Mouse (Mus musculus) stomach, embryonic 15.5 days (tissue): ENCODE measurements around the gene Gtdc1. TPM values are rescaled to one million over a fixed set of nuclear protein-coding genes. Genes with fewer than 3 reads are reported as not detected.
"Not testable (repeated sequence)": the region's sequence is repeated elsewhere in the genome, so short reads cannot be mapped to it uniquely, and the experiment has no call there.

ENCODE experiments used
- ATAC-seq: fragments of 200-750 bp; cut with Nextera tagmentation; 2 replicates; pipeline ENCODE4 v1.8.0; 2017; ENCODE audit warnings: low read depth, moderate number of reproducible peaks, moderate TSS enrichment; ENCODE audit not compliant: insufficient read depth, low FRiP score
- H3K27ac ChIP-seq: fragments of 300-500 bp; sonication (generic); 2 replicates; pipeline ENCODE4 v1.5.1; 2015; ENCODE audit warnings: mild to moderate bottlenecking, inconsistent platforms
- H3K27me3 ChIP-seq: fragments of 300-500 bp; sonication (generic); replicated peaks from 2 replicates; pipeline ENCODE4 v1.6.1; 2015; ENCODE audit warnings: inconsistent platforms
- H3K36me3 ChIP-seq: fragments of 300-500 bp; sonication (generic); 2 replicates; pipeline ENCODE4 v1.6.1; 2015; ENCODE audit warnings: inconsistent platforms
- H3K4me1 ChIP-seq: fragments of 300-500 bp; sonication (generic); 2 replicates; pipeline ENCODE4 v1.6.1; 2015; ENCODE audit warnings: inconsistent platforms
- H3K4me2 ChIP-seq: fragments of 300-500 bp; sonication (generic); 2 replicates; pipeline ENCODE4 v1.6.1; 2015; ENCODE audit warnings: mild to moderate bottlenecking, inconsistent platforms
- H3K4me3 ChIP-seq: fragments of 300-500 bp; sonication (generic); replicated peaks from 2 replicates; pipeline ENCODE4 v1.5.1; 2015; ENCODE audit warnings: inconsistent platforms
- H3K9ac ChIP-seq: fragments of 300-500 bp; sonication (generic); 2 replicates; pipeline ENCODE4 v1.6.1; 2015; ENCODE audit warnings: inconsistent platforms
- H3K9me3 ChIP-seq: fragments of 300-500 bp; sonication (generic); 2 replicates; pipeline ENCODE4 v1.6.1; 2016; ENCODE audit warnings: inconsistent platforms
- WGBS: fragments of 180-500 bp; shearing (Covaris S2); methylation state at CpG from one replicate; pipeline ENCODE4 v1.1.7; 2015; 5-methylcytosine and 5-hydroxymethylcytosine counted together
- polyA plus RNA-seq: library from polyadenylated mRNA; unstranded; fragments of >200 nt; fragmentation: Nextera tagmentation; extraction: Ambion mirVana; gene quantifications from 2 replicates; pipeline ENCODE4 v1.2.1, GENCODE M21; 2015

Gtdc1 gene
- polyA plus RNA-seq, 1 experiment from 2014 or later, result 12.6 TPM

- H3K36me3 ChIP-seq, result no peaks in the 10 kb centered on the region
- 81% methylated on average over 5 of the region's 5 CpGs for WGBS
- H3K4me2 ChIP-seq, result no peak overlapping the region
- H3K9ac ChIP-seq, result no peak overlapping the region
- no peak overlapping the region for H3K27ac ChIP-seq
- H3K4me3 ChIP-seq, result no peak overlapping the region
- no peaks in the 10 kb centered on the region for H3K4me1 ChIP-seq
- H3K27me3 ChIP-seq, result no peaks in the 10 kb centered on the region
- no peaks in the 10 kb centered on the region for H3K9me3 ChIP-seq
- ATAC-seq, result no peak
Observed at GRCm38 (mm10) chr2:44633064-44633463, 294.4 kb downstream of the Gtdc1 start.

- ATAC-seq, result no peak
- no peak overlapping the region for H3K4me2 ChIP-seq
- no peak overlapping the region for H3K9ac ChIP-seq
- no peaks in the 10 kb centered on the region for H3K36me3 ChIP-seq
- H3K4me3 ChIP-seq, result no peak overlapping the region
- H3K27ac ChIP-seq, result no peak overlapping the region
- H3K9me3 ChIP-seq, result no peaks in the 10 kb centered on the region
- H3K27me3 ChIP-seq, result no peaks in the 10 kb centered on the region
- no peaks in the 10 kb centered on the region for H3K4me1 ChIP-seq
- 48% methylated on average over 10 of the region's 10 CpGs for WGBS
Observed at GRCm38 (mm10) chr2:44632584-44632983, 294.9 kb downstream of the Gtdc1 start.

DNA sequence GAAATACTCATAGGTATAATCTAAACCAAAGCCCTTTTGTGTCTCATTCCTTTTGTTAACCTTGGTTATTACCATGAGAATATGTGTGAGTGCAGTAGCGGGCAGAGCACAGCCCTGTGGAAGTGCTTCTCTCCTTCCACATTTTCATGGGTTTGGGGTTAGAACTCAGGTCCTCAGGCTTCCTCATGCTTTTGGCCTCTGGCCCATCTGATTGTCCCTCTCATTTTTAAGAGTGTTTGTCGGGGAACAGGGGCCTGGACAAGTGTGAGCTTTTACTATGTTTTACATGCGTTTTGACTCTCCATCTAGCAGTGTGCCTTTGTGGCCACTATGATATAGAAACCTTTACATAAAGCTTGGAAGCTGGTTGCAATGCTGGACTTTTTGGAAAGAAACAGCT is 296.4 kb downstream of the Gtdc1 start:
- no peaks in the 10 kb centered on the region for H3K4me1 ChIP-seq
- no peaks in the 10 kb centered on the region for H3K36me3 ChIP-seq
- no peak for ATAC-seq
- H3K9ac ChIP-seq, result no peak overlapping the region
- H3K4me3 ChIP-seq, result no peak overlapping the region
- 61% methylated on average over 3 of the region's 3 CpGs for WGBS
- no peak overlapping the region for H3K27ac ChIP-seq
- H3K4me2 ChIP-seq, result no peak overlapping the region
- no peaks in the 10 kb centered on the region for H3K27me3 ChIP-seq
- H3K9me3 ChIP-seq, result no peaks in the 10 kb centered on the region

DNA sequence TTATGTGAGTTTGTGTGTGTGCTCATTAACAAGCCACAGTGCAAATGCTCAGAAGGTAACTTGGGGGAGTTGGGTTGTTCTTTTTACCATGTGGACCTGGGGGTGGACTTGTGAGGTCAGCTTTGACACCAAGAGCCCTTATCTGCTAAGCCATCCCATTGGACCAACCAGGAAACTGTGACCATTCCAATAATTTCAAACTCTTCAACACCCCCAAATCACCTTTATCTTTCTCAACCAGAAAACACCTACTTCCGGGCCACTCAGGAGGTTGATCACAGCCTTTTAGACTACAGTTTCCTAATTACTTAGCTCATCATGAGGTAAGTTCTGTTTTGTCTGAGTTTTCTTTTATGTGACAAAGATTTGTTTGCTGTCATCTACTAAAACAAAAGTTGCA is 298.7 kb downstream of the Gtdc1 start:
- ATAC-seq, result no peak
- 98% methylated on average over 1 of the region's 1 CpGs for WGBS

DNA sequence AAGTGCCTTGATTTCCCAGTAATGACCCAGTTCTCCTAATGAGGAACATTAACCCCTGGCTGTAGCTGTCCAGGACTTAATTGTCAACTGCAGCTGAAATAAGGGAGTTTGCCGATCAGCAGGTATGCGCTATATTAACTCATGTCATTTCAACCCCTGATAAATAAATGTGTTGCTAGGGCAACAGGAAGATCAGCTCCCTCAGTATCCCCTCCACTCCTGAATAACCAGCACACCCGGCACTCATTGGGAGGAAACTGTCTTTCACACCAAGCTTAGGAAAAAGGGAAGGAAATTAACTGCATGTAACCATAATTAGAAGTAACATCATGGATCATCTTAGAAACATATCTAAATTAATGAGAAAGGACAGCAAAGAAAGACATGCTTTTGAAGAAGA is 302.3 kb downstream of the Gtdc1 start:
- H3K27me3 ChIP-seq, result no peaks in the 10 kb centered on the region
- no peak for ATAC-seq
- no peak overlapping the region for H3K4me2 ChIP-seq
- no peaks in the 10 kb centered on the region for H3K9me3 ChIP-seq
- H3K27ac ChIP-seq, result no peak overlapping the region
- no peak overlapping the region for H3K9ac ChIP-seq
- H3K4me3 ChIP-seq, result no peak overlapping the region
- no peaks in the 10 kb centered on the region for H3K36me3 ChIP-seq
- 79% methylated on average over 3 of the region's 3 CpGs for WGBS
- no peaks in the 10 kb centered on the region for H3K4me1 ChIP-seq

More for the DNA sequence above, 298.7 kb downstream of the Gtdc1 start:
- H3K27me3 ChIP-seq, result no peaks in the 10 kb centered on the region
- H3K4me3 ChIP-seq, result no peak overlapping the region
- H3K9ac ChIP-seq, result no peak overlapping the region
- H3K4me2 ChIP-seq, result no peak overlapping the region
- no peaks in the 10 kb centered on the region for H3K9me3 ChIP-seq
- no peaks in the 10 kb centered on the region for H3K4me1 ChIP-seq
- H3K27ac ChIP-seq, result no peak overlapping the region
- no peaks in the 10 kb centered on the region for H3K36me3 ChIP-seq

GRCm38 (mm10) chr2:44622471-44622870 is 305.0 kb downstream of the Gtdc1 start:
- no peaks in the 10 kb centered on the region for H3K9me3 ChIP-seq
- 90% methylated on average over 3 of the region's 3 CpGs for WGBS
- no peaks in the 10 kb centered on the region for H3K4me1 ChIP-seq

DNA sequence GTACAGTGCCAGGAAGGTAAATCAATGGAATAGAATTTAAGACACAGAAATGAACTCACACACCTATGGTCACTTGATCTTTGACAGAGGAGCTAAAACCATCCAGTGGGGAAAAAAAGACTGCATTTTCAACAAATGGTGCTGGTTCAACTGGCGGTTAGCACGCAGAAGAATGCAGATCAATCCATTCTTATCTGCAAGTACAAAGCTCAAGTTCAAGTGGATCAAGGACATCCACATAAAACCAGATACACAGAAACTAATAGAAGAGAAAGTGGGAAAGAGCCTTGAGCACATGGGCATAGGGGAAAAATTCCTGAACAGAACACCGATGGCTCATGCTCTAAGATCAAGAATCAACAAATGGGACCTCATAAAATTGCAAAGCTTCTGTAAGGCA is 327.8 kb downstream of the Gtdc1 start:
- H3K9me3 ChIP-seq, ATAC-seq: not testable (repeated sequence)

More at GRCm38 (mm10) chr2:44622471-44622870, 305.0 kb downstream of the Gtdc1 start:
- no peaks in the 10 kb centered on the region for H3K36me3 ChIP-seq
- no peak overlapping the region for H3K4me2 ChIP-seq
- H3K4me3 ChIP-seq, result no peak overlapping the region
- H3K27ac ChIP-seq, result no peak overlapping the region
- no peak for ATAC-seq
- no peaks in the 10 kb centered on the region for H3K27me3 ChIP-seq
- H3K9ac ChIP-seq, result no peak overlapping the region

DNA sequence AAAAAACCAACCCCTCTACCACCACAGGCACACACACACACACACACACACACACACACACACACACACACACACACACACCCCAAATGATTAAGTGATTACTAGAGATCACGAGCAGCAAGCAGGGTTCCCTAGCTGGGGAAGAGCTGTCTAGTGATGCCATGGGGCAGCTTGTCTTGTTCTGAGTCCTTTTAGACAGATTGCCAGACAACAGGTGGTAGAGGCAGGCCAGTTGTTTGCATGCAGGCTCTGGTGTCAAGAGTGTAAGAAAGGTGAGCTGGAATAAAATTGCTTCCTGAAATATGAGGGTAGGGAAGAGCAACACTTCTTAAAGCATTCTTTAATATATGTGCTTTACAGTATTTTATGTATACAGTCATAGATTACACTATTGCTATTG is 333.2 kb downstream of the Gtdc1 start:
- Histone ChIP-seq H3K4me3 (no peak overlapping the region), H3K27me3 (no peaks in the 10 kb centered on the region), H3K27ac (no peak overlapping the region), H3K9me3 (no peaks in the 10 kb centered on the region), H3K4me1 (no peaks in the 10 kb centered on the region), H3K36me3 (no peaks in the 10 kb centered on the region), H3K9ac (no peak overlapping the region), H3K4me2 (no peak overlapping the region)
- 68% methylated on average over 1 of the region's 1 CpGs for WGBS
- ATAC-seq, result no peak

More for the DNA sequence above, 327.8 kb downstream of the Gtdc1 start:
- H3K4me3 ChIP-seq, H3K27ac ChIP-seq, H3K27me3 ChIP-seq, H3K4me1 ChIP-seq, H3K4me2 ChIP-seq, H3K9ac ChIP-seq, H3K36me3 ChIP-seq: not testable (repeated sequence)
- WGBS, result 81% methylated on average over 3 of the region's 3 CpGs

DNA sequence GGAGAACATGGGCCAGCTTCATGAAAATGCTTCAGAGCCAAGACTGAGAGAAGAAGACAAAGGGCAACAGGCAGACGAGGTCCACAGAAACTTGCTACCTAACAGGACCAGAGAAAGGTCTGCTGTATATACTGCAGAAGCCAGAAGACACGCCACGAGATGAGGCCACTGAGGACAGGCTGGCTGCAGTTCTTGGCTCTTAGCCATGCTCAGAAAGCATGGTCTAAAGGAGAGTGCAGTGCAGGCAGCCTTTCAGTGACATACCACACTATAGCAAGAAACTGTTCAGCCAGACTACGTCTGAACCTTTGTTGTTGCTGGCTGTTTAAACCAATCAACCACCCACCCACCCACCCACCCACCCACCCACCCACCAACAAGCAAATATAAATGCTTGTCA is 336.6 kb downstream of the Gtdc1 start:
- Histone ChIP-seq H3K4me3 (no peak overlapping the region), H3K9me3 (no peaks in the 10 kb centered on the region), H3K36me3 (no peaks in the 10 kb centered on the region), H3K27me3 (no peaks in the 10 kb centered on the region), H3K27ac (no peak overlapping the region), H3K4me2 (no peak overlapping the region), H3K9ac (no peak overlapping the region), H3K4me1 (no peaks in the 10 kb centered on the region)
- no peak for ATAC-seq
- WGBS, result 44% methylated on average over 4 of the region's 4 CpGs

- Histone ChIP-seq H3K4me2 (no peak overlapping the region), H3K36me3 (no peaks in the 10 kb centered on the region), H3K9ac (no peak overlapping the region), H3K9me3 (no peaks in the 10 kb centered on the region), H3K4me3 (no peak overlapping the region), H3K4me1 (no peaks in the 10 kb centered on the region), H3K27ac (no peak overlapping the region), H3K27me3 (no peaks in the 10 kb centered on the region)
- no peak for ATAC-seq
Observed at GRCm38 (mm10) chr2:44584061-44584460, 343.4 kb downstream of the Gtdc1 start.

DNA sequence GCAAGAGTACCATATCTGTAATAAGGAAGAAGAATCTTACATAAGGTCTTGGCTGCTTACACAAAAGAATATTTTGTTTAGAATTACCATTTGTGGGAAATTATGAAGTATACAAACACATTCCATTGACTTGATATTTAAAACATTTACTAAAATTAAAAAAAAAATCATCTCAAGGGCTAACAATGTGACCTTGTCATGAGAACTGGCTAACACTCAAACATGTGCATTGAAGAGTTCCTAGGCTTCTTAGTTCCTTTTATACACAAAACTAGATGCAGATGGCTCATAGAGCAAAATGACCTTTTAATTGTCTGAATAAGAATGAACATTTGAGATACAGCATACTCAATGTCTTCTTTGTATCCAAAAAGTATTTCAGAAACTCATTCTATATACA is 344.0 kb downstream of the Gtdc1 start:
- no peak for ATAC-seq
- no peaks in the 10 kb centered on the region for H3K4me1 ChIP-seq
- no peaks in the 10 kb centered on the region for H3K27me3 ChIP-seq
- H3K4me2 ChIP-seq, result no peak overlapping the region
- H3K4me3 ChIP-seq, result no peak overlapping the region
- no peaks in the 10 kb centered on the region for H3K36me3 ChIP-seq
- H3K9ac ChIP-seq, result no peak overlapping the region
- H3K9me3 ChIP-seq, result no peaks in the 10 kb centered on the region
- no peak overlapping the region for H3K27ac ChIP-seq

GRCm38 (mm10) chr2:44571810-44572209 is 355.6 kb downstream of the Gtdc1 start:
- no peak for ATAC-seq
- H3K27ac ChIP-seq, result peak overlapping the region; percentile 65
- no peaks in the 10 kb centered on the region for H3K27me3 ChIP-seq
- no peaks in the 10 kb centered on the region for H3K9me3 ChIP-seq
- H3K9ac ChIP-seq, result no peak overlapping the region
- 43% methylated on average over 3 of the region's 3 CpGs for WGBS
- no peak overlapping the region for H3K4me3 ChIP-seq
- peaks cover 4% of the 10 kb centered on the region; the same call in 1 of the 2 replicates for H3K4me1 ChIP-seq
- H3K4me2 ChIP-seq, result no peak overlapping the region; the same call in 1 of the 2 replicates
- no peaks in the 10 kb centered on the region for H3K36me3 ChIP-seq

- Histone ChIP-seq H3K4me3 (no peak overlapping the region), H3K9me3 (no peaks in the 10 kb centered on the region), H3K4me2 (peak overlapping the region; percentile 2; the same call in 1 of the 2 replicates), H3K27ac (peak overlapping the region; percentile 75), H3K27me3 (no peaks in the 10 kb centered on the region), H3K36me3 (no peaks in the 10 kb centered on the region), H3K9ac (no peak overlapping the region), H3K4me1 (peaks cover 4% of the 10 kb centered on the region; the same call in 1 of the 2 replicates)
- WGBS, result 49% methylated on average over 9 of the region's 9 CpGs
- ATAC-seq, result no peak
Observed at GRCm38 (mm10) chr2:44571156-44571555, 356.3 kb downstream of the Gtdc1 start.
